Mouse (Mus musculus): Measurements from ENCODE around the gene Usp53. TPM values are rescaled to one million over a fixed set of nuclear protein-coding genes. Genes with fewer than 3 reads are reported as not detected.
"Not testable (repeated sequence)": the region's sequence is repeated elsewhere in the genome, so short reads cannot be mapped to it uniquely, and the experiment has no call there.

Gene Usp53
- polyA plus RNA-seq, 1 experiment: 6.5 TPM

- 81% methylated on average over 3 of the region's 3 CpGs for WGBS
- Histone ChIP-seq H3K4me3 (replicated peaks; ENCODE audit: control insufficient read depth, low read depth, low read length) (no peak overlapping the region), H3K4me1 (ENCODE audit: control insufficient read depth, insufficient read depth, low read length) (no peaks in the 10 kb centered on the region), H3K27ac (ENCODE audit: control insufficient read depth, insufficient read depth, low read depth, low read length, poor library complexity) (no peak overlapping the region)
- TF ChIP-seq CTCF (IDR thresholded peaks at IDR 0.05; ENCODE audit: control insufficient read depth, insufficient read depth, low read length): no peak
These were observed 9.5 kb downstream of the Usp53 start for GRCm38 (mm10) chr3:122974833-122975232.

- Histone ChIP-seq H3K4me1 (ENCODE audit: control insufficient read depth, insufficient read depth, low read length) (no peaks in the 10 kb centered on the region), H3K4me3 (replicated peaks; ENCODE audit: control insufficient read depth, low read depth, low read length) (no peak overlapping the region), H3K27ac (ENCODE audit: control insufficient read depth, insufficient read depth, low read depth, low read length, poor library complexity) (no peak overlapping the region)
- 71% methylated on average over 3 of the region's 3 CpGs for WGBS
- TF ChIP-seq POLR2A (IDR thresholded peaks at IDR 0.05; ENCODE audit: borderline replicate concordance, control insufficient read depth, low read depth, low read length): no peak
- no peak for TF ChIP-seq CTCF (IDR thresholded peaks at IDR 0.05; ENCODE audit: control insufficient read depth, insufficient read depth, low read length)
These were observed 12.0 kb downstream of the Usp53 start for GRCm38 (mm10) chr3:122972126-122972822.

- H3K27ac ChIP-seq (ENCODE audit: control insufficient read depth, insufficient read depth, low read depth, low read length, poor library complexity): no peak overlapping the region
- H3K4me1 ChIP-seq (ENCODE audit: control insufficient read depth, insufficient read depth, low read length): no peaks in the 10 kb centered on the region
- no peak overlapping the region for H3K4me3 ChIP-seq (replicated peaks; ENCODE audit: control insufficient read depth, low read depth, low read length)
- TF ChIP-seq POLR2A (IDR thresholded peaks at IDR 0.05; ENCODE audit: borderline replicate concordance, control insufficient read depth, low read depth, low read length): no peak
- TF ChIP-seq CTCF (IDR thresholded peaks at IDR 0.05; ENCODE audit: control insufficient read depth, insufficient read depth, low read length): no peak
- 87% methylated on average over 9 of the region's 9 CpGs for WGBS
These were observed 15.9 kb downstream of the Usp53 start for GRCm38 (mm10) chr3:122968391-122968790.

GRCm38 (mm10) chr3:122964301-122964700, 20.0 kb downstream of the Usp53 start:
- Histone ChIP-seq H3K4me1 (ENCODE audit: control insufficient read depth, insufficient read depth, low read length) (no peaks in the 10 kb centered on the region), H3K4me3 (replicated peaks; ENCODE audit: control insufficient read depth, low read depth, low read length) (no peak overlapping the region), H3K27ac (ENCODE audit: control insufficient read depth, insufficient read depth, low read depth, low read length, poor library complexity) (no peak overlapping the region)
- TF ChIP-seq POLR2A (IDR thresholded peaks at IDR 0.05; ENCODE audit: borderline replicate concordance, control insufficient read depth, low read depth, low read length) (no peak), CTCF (IDR thresholded peaks at IDR 0.05; ENCODE audit: control insufficient read depth, insufficient read depth, low read length) (no peak)
- WGBS: 37% methylated on average over 5 of the region's 5 CpGs

- WGBS: 90% methylated on average over 2 of the region's 2 CpGs
- Histone ChIP-seq H3K4me1 (ENCODE audit: control insufficient read depth, insufficient read depth, low read length) (no peaks in the 10 kb centered on the region), H3K4me3 (replicated peaks; ENCODE audit: control insufficient read depth, low read depth, low read length) (no peak overlapping the region), H3K27ac (ENCODE audit: control insufficient read depth, insufficient read depth, low read depth, low read length, poor library complexity) (no peak overlapping the region)
- TF ChIP-seq CTCF (IDR thresholded peaks at IDR 0.05; ENCODE audit: control insufficient read depth, insufficient read depth, low read length) (no peak), POLR2A (IDR thresholded peaks at IDR 0.05; ENCODE audit: borderline replicate concordance, control insufficient read depth, low read depth, low read length) (no peak)
These were observed 34.2 kb downstream of the Usp53 start for GRCm38 (mm10) chr3:122950129-122950528.

GRCm38 (mm10) chr3:122943387-122943890, 40.9 kb downstream of the Usp53 start:
- no peak for TF ChIP-seq CTCF (IDR thresholded peaks at IDR 0.05; ENCODE audit: control insufficient read depth, insufficient read depth, low read length)
- no peak for TF ChIP-seq POLR2A (IDR thresholded peaks at IDR 0.05; ENCODE audit: borderline replicate concordance, control insufficient read depth, low read depth, low read length)
- WGBS: 70% methylated on average over 6 of the region's 6 CpGs
- H3K4me3 ChIP-seq (replicated peaks; ENCODE audit: control insufficient read depth, low read depth, low read length): no peak overlapping the region
- H3K4me1 ChIP-seq (ENCODE audit: control insufficient read depth, insufficient read depth, low read length): no peaks in the 10 kb centered on the region
- H3K27ac ChIP-seq (ENCODE audit: control insufficient read depth, insufficient read depth, low read depth, low read length, poor library complexity): no peak overlapping the region

GRCm38 (mm10) chr3:122939215-122939614, 45.1 kb downstream of the Usp53 start:
- Histone ChIP-seq H3K27ac (ENCODE audit: control insufficient read depth, insufficient read depth, low read depth, low read length, poor library complexity) (no peak overlapping the region), H3K4me3 (replicated peaks; ENCODE audit: control insufficient read depth, low read depth, low read length) (no peak overlapping the region), H3K4me1 (ENCODE audit: control insufficient read depth, insufficient read depth, low read length) (no peaks in the 10 kb centered on the region)
- WGBS: 72% methylated on average over 2 of the region's 2 CpGs
- no peak for TF ChIP-seq POLR2A (IDR thresholded peaks at IDR 0.05; ENCODE audit: borderline replicate concordance, control insufficient read depth, low read depth, low read length)
- TF ChIP-seq CTCF (IDR thresholded peaks at IDR 0.05; ENCODE audit: control insufficient read depth, insufficient read depth, low read length): no peak

GRCm38 (mm10) chr3:122937176-122937575, 47.1 kb downstream of the Usp53 start:
- 87% methylated on average over 13 of the region's 13 CpGs for WGBS
- H3K4me3 ChIP-seq (replicated peaks; ENCODE audit: control insufficient read depth, low read depth, low read length); H3K4me1 ChIP-seq (ENCODE audit: control insufficient read depth, insufficient read depth, low read length); H3K27ac ChIP-seq (ENCODE audit: control insufficient read depth, insufficient read depth, low read depth, low read length, poor library complexity): not testable (repeated sequence)

- Histone ChIP-seq H3K4me1 (ENCODE audit: control insufficient read depth, insufficient read depth, low read length) (no peaks in the 10 kb centered on the region), H3K27ac (ENCODE audit: control insufficient read depth, insufficient read depth, low read depth, low read length, poor library complexity) (no peak overlapping the region), H3K4me3 (replicated peaks; ENCODE audit: control insufficient read depth, low read depth, low read length) (no peak overlapping the region)
- WGBS: 75% methylated on average over 1 of the region's 1 CpGs
- TF ChIP-seq CTCF (IDR thresholded peaks at IDR 0.05; ENCODE audit: control insufficient read depth, insufficient read depth, low read length) (no peak), POLR2A (IDR thresholded peaks at IDR 0.05; ENCODE audit: borderline replicate concordance, control insufficient read depth, low read depth, low read length) (no peak)
These were observed 51.8 kb downstream of the Usp53 start for GRCm38 (mm10) chr3:122932466-122932865.

Measured in bone marrow, adult 2 months (tissue).